Mouse (Mus musculus): ENCODE measurements around the gene Lpar5. TPM values are rescaled to one million over a fixed set of nuclear protein-coding genes. Genes with fewer than 3 reads are reported as not detected.

The Lpar5 gene
- polyA plus RNA-seq, 2 experiments, result 3.9 to 4.0 TPM

DNA sequence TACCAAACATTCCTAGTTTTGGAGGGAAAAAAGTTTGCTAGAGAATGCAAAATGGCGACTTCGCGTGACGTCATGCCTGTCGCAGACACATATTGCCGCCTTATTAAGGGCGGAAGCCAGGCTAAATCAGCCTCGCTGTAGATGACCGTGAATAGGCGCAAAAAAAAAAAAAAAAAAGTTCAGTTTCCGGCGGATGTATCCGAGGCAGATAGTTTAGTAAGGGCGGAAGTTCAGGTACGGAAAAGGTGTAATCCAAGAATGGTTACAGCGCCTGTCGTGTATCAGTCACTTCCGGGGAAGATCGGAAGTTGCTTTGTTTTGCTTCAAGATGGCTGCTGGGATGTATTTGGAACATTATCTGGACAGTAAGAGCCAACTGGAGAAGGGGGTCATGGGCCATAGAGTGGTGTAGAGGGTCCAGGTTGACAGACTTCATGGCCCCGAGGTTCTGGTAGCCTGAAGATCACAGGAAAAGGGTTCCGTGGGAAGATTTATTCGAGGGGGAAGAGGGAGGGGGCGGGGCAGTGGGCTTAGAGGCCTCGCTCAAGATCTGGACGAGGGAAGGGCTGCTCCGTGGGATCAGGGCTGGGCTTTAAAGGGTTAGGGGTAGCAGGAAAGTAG lies 28.1 kb upstream of the Lpar5 start, which contains the start of gene Ing4:
TSS of gene Ing4 (plus strand) at position 228 of the 621 bp plus-strand sequence.
- H3K27me3 ChIP-seq (ENCODE audit: control insufficient read depth, insufficient read depth, low read length), result no peaks in the 10 kb centered on the region
- no peak for TF ChIP-seq POLR2A (IDR thresholded peaks at IDR 0.05; ENCODE audit: borderline replicate concordance, extremely low read depth, insufficient read depth, insufficient read length)
- peak within 1 kb of the TSS; percentile 69 for H3K9ac ChIP-seq (ENCODE audit: low read depth, low read length, severe bottlenecking)
- H3K4me3 ChIP-seq (replicated peaks; ENCODE audit: low read length), result peak within 1 kb of the TSS; percentile 51
- H3K27ac ChIP-seq (replicated peaks; ENCODE audit: low read depth, low read length), result peak within 1 kb of the TSS; percentile 87
- ATAC-seq (ENCODE audit: low FRiP score, low read depth) (peak; percentile 96), DNase-seq (ENCODE audit: low spot score) (peak; percentile 97)
- H3K4me1 ChIP-seq (ENCODE audit: control insufficient read depth, insufficient read depth, low read length), result peaks cover 4% of the 10 kb centered on the region; the same call in 1 of the 2 replicates
- WGBS, result 0% methylated on average over 26 of the region's 26 CpGs
- peak within 1 kb of the TSS; percentile 76 for H3K4me2 ChIP-seq (replicated peaks; ENCODE audit: low read depth, low read length, severe bottlenecking)
- H3K36me3 ChIP-seq (ENCODE audit: control insufficient read depth, insufficient read depth, low read length), result peaks cover 47% of the 10 kb centered on the region
- H3K9me3 ChIP-seq (ENCODE audit: control insufficient read depth, low read length), result no peaks in the 10 kb centered on the region

DNA sequence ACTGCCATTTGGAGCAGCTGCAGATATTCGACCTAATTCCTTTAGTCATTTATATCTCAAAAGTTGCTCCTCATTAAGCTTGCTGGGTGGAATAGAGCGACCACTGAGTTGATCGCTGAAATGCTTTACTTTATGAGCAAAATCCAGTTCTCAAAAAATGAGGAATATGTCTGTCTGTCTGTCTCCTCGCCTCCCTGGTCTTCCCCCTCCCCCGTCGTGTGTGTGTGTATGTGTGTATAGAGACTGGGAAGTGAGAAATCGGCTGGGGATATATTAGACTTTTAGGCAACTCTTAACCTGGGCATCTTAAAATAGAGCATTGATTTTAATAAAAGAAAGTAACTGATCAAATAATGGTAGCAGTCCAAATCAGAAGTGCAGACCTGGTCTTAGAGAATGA lies 27.5 kb upstream of the Lpar5 start:
- Histone ChIP-seq H3K9me3 (ENCODE audit: control insufficient read depth, low read length) (no peaks in the 10 kb centered on the region), H3K27me3 (ENCODE audit: control insufficient read depth, insufficient read depth, low read length) (no peaks in the 10 kb centered on the region), H3K9ac (ENCODE audit: low read depth, low read length, severe bottlenecking) (peak overlapping the region; percentile 69), H3K4me1 (ENCODE audit: control insufficient read depth, insufficient read depth, low read length) (peaks cover 4% of the 10 kb centered on the region; the same call in 1 of the 2 replicates), H3K27ac (replicated peaks; ENCODE audit: low read depth, low read length) (peak overlapping the region; percentile 70; the same call in 1 of the 2 replicates), H3K36me3 (ENCODE audit: control insufficient read depth, insufficient read depth, low read length) (peaks cover 46% of the 10 kb centered on the region), H3K4me2 (replicated peaks; ENCODE audit: low read depth, low read length, severe bottlenecking) (peak overlapping the region; percentile 76), H3K4me3 (replicated peaks; ENCODE audit: low read length) (peak overlapping the region; percentile 51)
- 13% methylated on average over 7 of the region's 7 CpGs for WGBS
- no peak for TF ChIP-seq POLR2A (IDR thresholded peaks at IDR 0.05; ENCODE audit: borderline replicate concordance, extremely low read depth, insufficient read depth, insufficient read length)
- ATAC-seq (ENCODE audit: low FRiP score, low read depth) (no peak), DNase-seq (ENCODE audit: low spot score) (no peak)

DNA sequence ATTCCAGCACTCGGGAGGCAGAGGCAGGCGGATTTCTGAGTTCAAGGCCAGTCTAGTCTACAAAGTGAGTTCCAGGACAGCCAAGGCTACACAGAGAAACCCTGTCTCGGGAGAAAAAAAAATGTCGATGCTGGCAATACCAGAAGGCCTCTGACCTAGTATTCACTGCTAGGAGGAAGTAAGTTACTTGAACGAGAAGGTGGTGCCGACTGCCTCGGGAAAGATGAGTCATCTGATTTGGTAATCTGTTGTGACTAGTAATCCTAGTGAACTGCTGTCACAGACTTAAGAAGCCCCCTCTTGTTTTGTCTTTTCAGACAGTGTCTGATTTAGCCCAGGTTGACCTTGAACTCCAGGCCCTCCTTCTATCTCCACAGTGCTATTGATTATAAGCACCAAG lies 26.7 kb upstream of the Lpar5 start:
- no peak overlapping the region for H3K9ac ChIP-seq (ENCODE audit: low read depth, low read length, severe bottlenecking)
- H3K36me3 ChIP-seq (ENCODE audit: control insufficient read depth, insufficient read depth, low read length), result peaks cover 45% of the 10 kb centered on the region
- H3K9me3 ChIP-seq (ENCODE audit: control insufficient read depth, low read length), result no peaks in the 10 kb centered on the region
- no peak overlapping the region for H3K27ac ChIP-seq (replicated peaks; ENCODE audit: low read depth, low read length)
- H3K4me3 ChIP-seq (replicated peaks; ENCODE audit: low read length), result no peak overlapping the region
- no peak overlapping the region for H3K4me2 ChIP-seq (replicated peaks; ENCODE audit: low read depth, low read length, severe bottlenecking)
- no peak for ATAC-seq (ENCODE audit: low FRiP score, low read depth)
- no peaks in the 10 kb centered on the region for H3K27me3 ChIP-seq (ENCODE audit: control insufficient read depth, insufficient read depth, low read length)
- no peak for DNase-seq (ENCODE audit: low spot score)
- TF ChIP-seq POLR2A (IDR thresholded peaks at IDR 0.05; ENCODE audit: borderline replicate concordance, extremely low read depth, insufficient read depth, insufficient read length), result no peak
- 96% methylated on average over 7 of the region's 7 CpGs for WGBS
- peaks cover 4% of the 10 kb centered on the region; the same call in 1 of the 2 replicates for H3K4me1 ChIP-seq (ENCODE audit: control insufficient read depth, insufficient read depth, low read length)

DNA sequence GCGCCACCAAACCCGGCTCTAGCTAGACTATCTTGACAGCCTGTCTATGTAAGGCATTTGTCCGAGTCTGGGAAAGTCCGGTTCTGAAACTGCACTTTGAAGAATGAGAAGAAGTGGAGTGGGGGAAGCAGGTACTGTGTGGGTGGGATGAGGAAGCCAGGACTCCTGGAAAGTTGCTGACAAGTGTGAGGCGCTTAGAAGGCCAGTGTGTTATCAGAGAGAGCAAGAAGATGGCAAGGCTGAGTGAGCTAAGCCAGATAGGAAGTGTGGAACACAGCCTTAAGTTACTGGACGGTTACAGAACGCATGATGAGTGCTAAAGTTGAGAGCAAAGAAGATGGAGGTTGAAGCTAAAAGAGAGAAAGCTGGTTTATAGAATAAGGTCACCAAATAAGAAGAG lies 25.6 kb upstream of the Lpar5 start:
- H3K27me3 ChIP-seq (ENCODE audit: control insufficient read depth, insufficient read depth, low read length), result no peaks in the 10 kb centered on the region
- H3K36me3 ChIP-seq (ENCODE audit: control insufficient read depth, insufficient read depth, low read length), result peaks cover 45% of the 10 kb centered on the region
- no peak overlapping the region for H3K9ac ChIP-seq (ENCODE audit: low read depth, low read length, severe bottlenecking)
- no peak for ATAC-seq (ENCODE audit: low FRiP score, low read depth)
- no peak overlapping the region for H3K27ac ChIP-seq (replicated peaks; ENCODE audit: low read depth, low read length)
- no peak overlapping the region for H3K4me2 ChIP-seq (replicated peaks; ENCODE audit: low read depth, low read length, severe bottlenecking)
- WGBS, result 97% methylated on average over 7 of the region's 7 CpGs
- no peaks in the 10 kb centered on the region for H3K9me3 ChIP-seq (ENCODE audit: control insufficient read depth, low read length)
- no peak for TF ChIP-seq POLR2A (IDR thresholded peaks at IDR 0.05; ENCODE audit: borderline replicate concordance, extremely low read depth, insufficient read depth, insufficient read length)
- no peak overlapping the region for H3K4me3 ChIP-seq (replicated peaks; ENCODE audit: low read length)
- DNase-seq (ENCODE audit: low spot score), result no peak
- peaks cover 4% of the 10 kb centered on the region; the same call in 1 of the 2 replicates for H3K4me1 ChIP-seq (ENCODE audit: control insufficient read depth, insufficient read depth, low read length)

DNA sequence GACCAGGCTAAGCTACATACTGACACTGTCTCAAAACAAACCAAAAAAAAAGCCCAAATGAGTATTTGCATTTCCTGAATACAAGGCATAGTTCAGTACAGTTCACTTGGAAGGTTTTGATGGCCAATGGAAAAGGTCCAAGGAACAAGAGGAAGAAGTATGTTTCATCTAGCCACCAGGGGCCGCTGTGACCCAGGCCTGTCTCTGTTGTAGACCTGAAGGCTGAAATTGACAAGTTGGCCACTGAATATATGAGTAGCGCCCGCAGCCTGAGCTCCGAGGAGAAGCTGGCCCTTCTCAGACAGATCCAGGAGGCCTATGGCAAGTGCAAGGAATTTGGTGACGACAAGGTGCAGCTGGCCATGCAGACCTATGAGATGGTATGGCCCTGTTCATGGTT lies 21.0 kb upstream of the Lpar5 start:
- H3K9ac ChIP-seq (ENCODE audit: low read depth, low read length, severe bottlenecking), result no peak overlapping the region
- DNase-seq (ENCODE audit: low spot score), result peak; percentile 90
- ATAC-seq (ENCODE audit: low FRiP score, low read depth), result peak; percentile 42; the same call in 1 of the 2 replicates
- no peaks in the 10 kb centered on the region for H3K27me3 ChIP-seq (ENCODE audit: control insufficient read depth, insufficient read depth, low read length)
- TF ChIP-seq POLR2A (IDR thresholded peaks at IDR 0.05; ENCODE audit: borderline replicate concordance, extremely low read depth, insufficient read depth, insufficient read length), result no peak
- H3K4me3 ChIP-seq (replicated peaks; ENCODE audit: low read length), result no peak overlapping the region
- no peak overlapping the region for H3K27ac ChIP-seq (replicated peaks; ENCODE audit: low read depth, low read length)
- no peaks in the 10 kb centered on the region for H3K9me3 ChIP-seq (ENCODE audit: control insufficient read depth, low read length)
- WGBS, result 34% methylated on average over 5 of the region's 5 CpGs
- peaks cover 84% of the 10 kb centered on the region for H3K36me3 ChIP-seq (ENCODE audit: control insufficient read depth, insufficient read depth, low read length)
- H3K4me1 ChIP-seq (ENCODE audit: control insufficient read depth, insufficient read depth, low read length), result no peaks in the 10 kb centered on the region
- no peak overlapping the region for H3K4me2 ChIP-seq (replicated peaks; ENCODE audit: low read depth, low read length, severe bottlenecking)
